Mouse (Mus musculus) thymus, postnatal 10 days (tissue): ENCODE results near the gene A130010J15Rik.

Source experiments
- DNase-seq, 2 experiments: peaks; one replicate each; pipeline ENCODE4 v3.0.0; 2021; ENCODE audit warnings: low spot score in 2 of 2

Gene A130010J15Rik

DNA sequence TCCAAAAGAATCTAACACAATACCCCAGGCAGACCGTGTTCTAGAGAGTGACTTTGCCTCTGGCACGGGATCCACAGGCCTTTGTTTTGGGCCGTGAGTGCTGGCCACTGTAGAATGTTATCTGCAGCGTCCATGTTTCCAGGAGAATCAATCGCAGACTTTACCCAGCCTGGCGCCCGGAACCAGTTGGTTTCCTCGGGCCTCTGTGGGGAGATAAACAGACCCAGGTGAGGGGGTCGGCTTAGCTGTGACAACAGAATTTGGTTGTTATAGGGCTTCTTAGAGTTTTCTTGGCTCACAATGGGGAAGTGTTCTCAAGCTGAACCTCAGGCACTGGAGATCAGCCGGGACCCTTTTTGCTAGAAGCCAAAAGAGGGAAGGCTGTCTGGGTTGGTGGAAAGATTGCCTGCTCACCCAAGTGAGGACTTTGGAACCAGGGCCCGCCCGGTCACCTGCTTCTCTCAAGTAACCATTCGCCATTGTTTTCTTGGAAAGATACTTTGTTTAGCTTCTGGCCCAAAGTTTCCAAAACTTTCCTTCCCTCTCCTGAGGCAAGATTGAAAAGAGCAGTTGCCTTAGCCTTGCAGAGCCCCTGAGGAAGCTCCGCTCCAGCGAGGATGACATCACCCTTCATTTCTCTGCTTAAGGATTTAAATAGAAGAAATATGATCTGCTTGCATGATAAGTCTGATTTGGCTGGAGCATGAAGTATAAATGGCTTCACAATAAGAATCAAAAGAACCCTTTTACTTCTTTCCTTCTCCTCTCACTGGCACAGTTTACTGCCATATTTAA lies 11.3 kb upstream of the A130010J15Rik start:
- DNase-seq: no peak

DNA sequence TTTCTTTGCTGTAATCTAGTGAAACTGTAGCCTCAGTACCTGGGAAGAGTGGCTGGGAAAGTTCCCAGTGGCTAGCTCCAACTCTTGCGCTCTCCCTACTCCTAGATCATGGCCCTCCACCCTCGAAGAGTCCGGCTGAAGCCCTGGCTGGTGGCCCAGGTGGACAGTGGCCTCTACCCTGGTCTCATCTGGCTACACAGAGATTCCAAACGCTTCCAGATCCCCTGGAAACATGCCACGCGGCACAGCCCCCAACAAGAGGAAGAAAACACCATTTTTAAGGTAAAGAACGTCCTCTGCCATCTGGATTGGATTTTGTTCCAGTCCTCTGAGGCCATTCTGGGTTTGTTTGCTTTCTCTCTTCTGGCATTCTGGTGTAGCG lies 10.7 kb upstream of the A130010J15Rik start:
- no peak for DNase-seq

DNA sequence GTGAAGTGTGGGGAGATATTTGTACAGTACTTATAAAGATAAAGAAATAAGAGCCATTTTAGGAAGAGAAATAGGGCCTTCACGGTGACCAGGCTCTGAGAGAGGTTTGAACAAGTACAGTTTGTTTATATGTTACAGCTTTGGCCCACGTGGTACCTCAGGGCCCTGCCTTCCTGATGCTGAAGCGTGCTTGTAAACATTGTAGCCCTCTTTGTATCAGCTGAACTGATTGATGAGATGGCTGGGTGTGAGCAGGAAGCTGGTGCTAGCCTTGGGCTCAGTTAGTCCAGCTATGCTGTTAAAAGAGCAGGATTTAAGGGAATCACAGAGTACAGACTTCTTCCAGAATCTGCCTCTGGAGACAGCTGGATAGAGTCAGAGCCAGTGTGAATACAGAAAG lies 8.7 kb upstream of the A130010J15Rik start:
- no peak for DNase-seq

DNA sequence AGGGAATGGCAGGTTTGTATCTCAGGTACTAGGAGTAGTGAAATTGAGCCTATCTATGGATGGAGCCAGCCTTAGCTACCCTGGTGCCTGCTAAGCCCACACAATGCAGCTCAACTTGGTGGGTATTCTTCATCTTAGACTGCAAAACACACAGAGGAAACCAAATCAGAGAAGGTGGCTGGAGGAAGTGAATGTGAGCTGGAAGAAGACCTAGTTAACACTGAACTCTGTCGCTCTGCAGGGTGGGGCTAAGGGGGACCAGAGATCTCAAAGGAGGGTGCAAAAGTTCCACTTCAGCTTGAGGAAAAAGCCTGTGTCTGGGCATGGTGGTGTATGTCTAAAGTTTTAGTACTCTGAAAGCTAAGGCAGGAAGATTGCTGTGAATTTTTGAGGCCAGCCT lies 8.2 kb upstream of the A130010J15Rik start:
- DNase-seq: peak in 1 of 2 experiments; percentile 54

DNA sequence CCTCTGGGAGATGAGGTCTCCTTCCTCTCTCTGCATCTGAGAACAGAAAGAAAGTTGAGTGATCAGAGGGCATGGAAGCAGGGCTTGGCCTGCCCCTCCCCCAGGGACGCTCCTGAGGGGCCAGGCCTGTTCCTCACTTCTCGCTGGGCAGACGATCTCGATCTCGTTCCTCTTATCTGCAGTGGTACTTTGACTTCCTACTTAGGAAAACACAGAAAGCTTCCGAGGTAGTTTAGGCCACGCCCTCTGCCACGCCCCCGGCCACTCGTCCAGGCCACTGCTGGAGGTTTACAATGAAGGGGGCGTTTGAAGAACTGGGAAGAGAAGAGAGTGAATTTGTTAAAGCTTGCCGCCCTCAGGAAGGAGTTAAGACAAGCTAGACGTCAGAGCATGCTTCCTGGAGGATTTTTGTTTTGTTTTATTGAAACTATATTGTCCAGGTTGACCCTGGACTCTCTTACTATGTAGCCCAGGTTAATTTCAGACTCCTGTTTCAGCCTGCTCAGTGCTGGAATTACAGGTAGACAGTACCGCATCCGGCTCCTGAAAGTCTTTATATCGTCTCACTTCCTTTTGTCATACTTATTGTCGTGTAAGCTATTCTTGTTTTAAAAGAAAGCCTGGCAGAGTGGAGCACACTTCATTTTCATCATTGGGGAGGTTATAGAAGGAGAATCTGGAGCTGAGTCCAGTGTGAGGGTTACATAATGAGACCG lies 7.4 kb upstream of the A130010J15Rik start:
- DNase-seq: peak in 1 of 2 experiments; percentile 52

DNA sequence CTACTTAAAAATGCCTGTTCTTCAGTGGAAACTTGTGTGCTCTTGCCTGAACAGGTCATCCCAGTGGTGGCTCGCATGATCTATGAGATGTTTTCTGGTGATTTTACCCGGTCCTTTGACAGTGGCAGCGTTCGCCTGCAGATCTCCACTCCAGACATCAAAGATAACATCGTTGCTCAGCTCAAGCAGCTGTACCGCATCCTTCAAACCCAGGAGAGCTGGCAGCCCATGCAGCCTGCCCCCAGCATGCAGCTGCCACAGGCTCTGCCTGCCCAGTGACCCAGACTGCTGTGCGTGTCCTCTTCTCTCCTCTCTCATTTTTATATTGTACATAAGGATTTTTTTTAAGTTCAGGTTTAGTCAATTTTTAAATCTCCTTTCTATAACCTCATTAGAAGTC lies 1.4 kb downstream of the A130010J15Rik start:
- DNase-seq: peak; percentile 57 to 70

DNA sequence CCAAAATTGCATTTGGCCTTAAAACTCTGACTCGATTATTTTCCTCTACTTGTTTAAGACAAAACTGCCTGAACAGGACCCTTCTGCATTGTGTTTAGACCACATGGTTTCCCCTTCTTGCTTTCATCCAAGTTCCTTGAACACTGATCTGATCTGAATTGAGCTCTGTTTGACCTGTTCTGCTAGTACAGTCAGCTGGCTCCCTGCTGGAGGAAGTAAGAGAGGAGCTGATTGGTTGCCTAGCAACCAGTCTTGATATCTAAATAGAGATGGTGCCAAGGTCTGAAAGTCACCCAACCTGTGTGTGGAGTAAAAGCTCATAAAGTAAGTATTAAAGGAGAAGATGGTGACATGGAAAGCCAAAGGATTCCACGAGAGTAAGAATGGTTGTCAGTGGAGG lies 2.0 kb downstream of the A130010J15Rik start:
- peak in 1 of 2 experiments; percentile 49 for DNase-seq

DNA sequence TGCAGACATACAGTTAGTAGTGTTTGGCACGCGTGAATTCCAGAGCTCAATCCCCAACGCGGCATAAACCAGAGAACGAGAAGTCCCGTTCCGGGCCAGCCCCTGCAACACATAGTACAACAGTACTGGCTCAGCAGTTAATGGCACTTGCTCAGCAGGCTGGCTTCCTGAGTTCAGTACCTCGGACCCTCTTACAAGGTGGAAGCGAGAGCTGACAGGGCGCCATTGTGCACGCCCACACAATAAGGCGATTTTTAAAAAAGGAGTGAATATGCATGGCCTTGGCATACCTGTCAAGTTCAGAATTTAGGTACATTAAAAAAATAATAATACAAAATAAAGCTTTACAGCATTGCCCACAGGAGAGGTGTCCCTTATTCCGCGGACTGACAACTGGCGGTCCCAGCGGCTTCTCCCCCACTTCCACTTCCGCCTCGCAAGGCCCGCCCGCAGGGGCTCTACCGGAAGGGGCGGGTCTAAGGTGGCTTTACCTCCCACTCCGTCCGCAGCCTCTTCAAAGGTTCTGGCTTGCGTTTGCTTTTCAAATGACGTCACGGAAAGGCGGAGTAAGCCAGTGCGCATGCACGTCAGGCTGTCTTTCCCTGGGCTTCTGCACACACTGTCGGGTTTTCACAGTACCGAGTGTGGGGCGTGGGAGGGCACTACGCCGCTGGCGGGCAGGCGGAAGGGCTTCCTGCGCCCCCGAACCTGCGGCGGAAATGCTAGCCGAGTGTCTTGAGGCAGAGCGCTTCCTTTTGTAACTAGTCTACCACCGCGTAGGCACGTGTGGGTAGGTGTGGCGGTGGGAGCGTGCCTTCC lies 5.4 kb downstream of the A130010J15Rik start:
- DNase-seq: peak; percentile 98

DNA sequence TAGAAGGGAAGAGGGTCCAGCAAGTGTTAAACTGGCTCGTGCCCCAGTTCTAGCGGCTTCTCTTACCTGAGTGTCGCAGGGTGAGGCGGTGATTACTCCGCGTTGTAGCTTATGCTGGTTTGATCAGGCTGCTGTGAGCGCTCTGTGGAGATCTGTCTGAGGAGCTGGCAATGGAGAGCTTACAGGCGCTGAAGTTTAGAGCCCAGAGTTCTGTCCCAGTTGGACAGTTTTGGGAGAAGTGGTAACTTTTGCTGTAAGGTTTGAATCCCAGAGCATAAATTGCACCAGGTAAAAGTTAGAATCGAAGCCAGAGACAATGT lies 5.9 kb downstream of the A130010J15Rik start:
- no peak for DNase-seq

DNA sequence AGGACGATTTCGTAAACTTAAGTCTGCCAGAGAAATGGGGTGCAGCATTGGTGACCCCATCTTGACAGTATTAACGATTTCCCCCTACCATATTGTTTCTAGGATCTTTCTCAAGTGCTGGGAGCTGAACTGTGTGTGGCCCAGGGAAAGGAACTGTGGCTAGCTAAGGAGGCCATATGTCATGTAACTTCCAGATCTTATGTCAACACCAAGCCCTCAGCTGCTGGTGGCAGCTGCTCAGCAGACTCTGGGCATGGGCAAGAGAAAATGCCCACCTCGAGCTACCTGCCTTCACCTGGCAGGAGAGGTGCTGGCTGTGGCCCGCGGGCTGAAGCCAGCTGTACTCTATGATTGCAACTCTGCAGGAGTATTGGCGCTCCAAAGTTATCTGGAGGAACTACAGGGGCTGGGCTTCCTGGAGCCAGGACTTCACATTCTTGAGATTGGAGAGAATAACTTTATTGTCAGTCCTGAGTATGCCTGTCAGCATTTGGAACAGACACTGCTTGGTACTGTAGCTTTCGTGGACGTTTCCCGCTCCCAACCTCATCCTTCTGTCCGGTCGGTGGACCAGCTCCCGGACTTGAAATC lies 6.4 kb downstream of the A130010J15Rik start:
- DNase-seq: no peak

DNA sequence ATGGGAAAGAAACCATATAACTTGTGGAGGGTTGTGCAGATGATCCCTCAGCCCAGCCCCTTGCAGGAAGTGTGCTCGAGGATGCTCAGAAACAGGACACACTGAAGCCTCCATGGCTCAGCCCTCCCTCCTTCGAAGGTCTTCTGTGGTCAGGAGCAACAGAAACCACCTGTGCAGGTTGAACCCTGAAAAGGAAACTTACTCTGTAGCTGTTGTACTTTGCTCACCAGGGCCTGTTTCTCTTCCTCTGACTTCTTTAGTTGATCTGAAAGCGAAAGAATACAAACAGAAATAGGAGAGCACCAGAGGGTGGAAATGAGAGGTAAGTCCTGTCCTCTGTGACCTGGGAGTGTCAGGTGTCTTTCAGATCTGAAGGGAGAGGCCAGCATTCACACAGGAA lies 13.3 kb downstream of the A130010J15Rik start:
- no peak for DNase-seq

DNA sequence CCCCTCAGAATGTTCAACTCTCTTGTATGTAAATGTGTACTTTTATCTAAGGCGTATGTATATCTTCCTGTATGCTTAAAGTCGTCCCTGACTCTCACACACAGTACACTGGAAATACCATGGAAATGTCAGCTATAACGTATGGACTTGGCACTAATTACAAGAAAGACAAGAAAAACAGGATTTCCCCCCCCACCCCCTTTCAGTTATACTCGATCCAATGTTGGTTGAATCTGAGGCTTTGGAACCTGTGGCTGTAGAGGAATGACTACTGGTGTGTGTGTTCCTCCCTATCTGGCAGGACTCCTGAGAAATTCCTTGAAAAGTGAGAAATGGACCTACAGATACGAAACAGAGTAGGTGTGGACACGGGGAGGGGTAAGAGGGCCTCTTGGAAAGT lies 20.4 kb downstream of the A130010J15Rik start:
- DNase-seq: no peak

DNA sequence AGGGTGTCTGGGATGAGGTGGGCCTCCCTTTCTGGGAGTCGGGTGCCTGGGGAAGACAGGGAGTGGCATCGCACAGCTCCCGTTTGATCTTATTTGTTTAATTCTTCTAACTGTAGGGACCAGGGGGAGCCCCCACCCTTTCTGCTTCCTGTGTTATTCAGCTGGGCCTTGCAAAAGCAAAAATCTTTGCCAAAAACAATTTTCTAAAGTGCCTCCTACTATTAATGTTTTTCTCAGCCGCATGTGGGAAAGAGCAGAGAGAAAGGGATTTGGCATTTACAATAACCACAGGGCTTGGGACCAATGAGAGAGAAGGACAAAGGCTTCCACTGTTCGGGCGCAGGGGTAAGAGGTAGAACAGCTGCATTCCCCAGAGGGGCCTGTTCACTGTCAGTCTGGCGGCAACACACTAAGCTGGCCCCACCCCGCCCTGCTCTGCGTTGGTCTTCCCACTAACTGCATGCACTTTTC lies 21.3 kb downstream of the A130010J15Rik start:
- peak; percentile 50 to 55 for DNase-seq

DNA sequence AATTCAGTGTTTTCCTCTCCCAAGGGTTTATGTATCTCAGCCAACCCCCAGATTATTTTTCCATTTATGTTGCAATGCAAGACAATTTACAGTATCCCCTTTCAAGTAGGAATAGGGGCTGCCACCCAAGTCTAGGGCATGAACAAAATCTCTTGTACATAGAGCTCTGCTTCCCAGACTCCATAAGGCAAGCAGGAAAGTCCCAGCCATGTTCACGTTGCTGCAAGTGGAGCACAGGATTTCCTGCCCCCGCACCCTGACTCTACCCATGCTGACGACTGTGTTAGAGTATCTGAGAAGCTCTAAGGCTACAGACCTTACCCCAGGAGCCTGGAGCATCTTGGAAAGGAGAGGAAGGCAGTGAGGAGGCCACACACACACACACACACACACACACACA lies 21.9 kb downstream of the A130010J15Rik start:
- no peak for DNase-seq

DNA sequence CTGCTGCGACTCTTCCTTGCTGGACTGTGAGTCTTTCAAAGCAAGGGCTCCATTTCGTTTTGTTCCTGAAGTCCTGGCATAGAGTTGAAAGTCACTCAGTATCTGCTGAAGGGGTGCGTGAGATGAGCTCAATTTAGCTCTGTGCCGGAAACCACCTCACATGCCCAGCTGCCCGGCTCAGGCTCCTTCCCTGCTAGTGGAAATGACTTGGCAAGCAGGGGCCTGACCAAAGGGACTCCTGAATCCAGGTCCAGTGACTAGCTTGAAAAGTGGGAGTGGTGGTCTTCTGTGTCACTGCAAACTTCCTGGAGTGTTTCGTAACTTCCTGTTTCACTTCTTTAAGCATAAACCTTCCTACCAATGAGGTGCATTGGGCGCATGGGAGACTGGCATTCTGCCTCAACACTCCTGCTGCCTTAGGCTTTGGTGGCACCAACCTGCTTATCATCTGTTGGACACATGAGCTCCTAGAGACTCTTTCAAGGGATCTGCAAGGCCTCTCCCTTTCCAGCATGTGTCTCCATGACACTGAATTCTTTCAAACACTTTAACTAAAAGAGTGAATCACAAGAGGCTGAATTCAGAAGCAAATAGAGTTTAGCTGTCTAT lies 23.9 kb downstream of the A130010J15Rik start:
- no peak for DNase-seq

DNA sequence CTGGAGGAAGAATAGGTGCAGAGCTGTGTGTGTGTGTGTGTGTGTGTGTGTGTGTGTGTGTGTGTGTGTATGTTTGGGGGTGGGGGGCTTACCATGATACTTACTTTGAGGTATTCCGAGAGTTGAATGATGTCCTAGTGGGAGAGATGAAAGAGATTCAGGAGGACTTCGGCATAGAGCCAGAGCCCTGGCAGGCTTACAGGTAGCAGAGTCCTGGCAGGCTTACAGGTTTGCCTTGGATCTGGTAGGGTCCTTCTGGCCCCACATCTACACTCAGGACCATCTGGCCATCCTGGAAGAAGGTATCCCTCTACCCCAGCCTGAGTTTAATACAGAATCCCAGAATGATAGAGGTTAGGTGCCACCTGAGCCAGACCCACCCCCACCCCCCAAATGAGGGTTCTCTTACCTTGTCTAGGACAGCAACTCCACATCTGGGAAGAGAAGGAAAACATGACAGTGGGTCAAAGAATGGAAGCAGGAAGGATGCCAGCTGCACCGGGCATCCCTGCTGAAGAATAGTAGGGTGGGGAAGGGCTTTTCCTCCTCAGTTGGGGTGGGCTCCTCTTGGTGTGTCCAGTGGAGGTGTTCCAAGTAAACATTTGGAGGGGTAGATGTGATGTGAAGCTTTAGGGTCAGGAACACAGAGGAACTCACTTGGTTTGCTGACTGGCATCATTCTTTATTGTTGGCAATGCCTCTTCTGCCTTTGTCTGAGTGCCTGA lies 26.7 kb downstream of the A130010J15Rik start:
- DNase-seq: no peak

DNA sequence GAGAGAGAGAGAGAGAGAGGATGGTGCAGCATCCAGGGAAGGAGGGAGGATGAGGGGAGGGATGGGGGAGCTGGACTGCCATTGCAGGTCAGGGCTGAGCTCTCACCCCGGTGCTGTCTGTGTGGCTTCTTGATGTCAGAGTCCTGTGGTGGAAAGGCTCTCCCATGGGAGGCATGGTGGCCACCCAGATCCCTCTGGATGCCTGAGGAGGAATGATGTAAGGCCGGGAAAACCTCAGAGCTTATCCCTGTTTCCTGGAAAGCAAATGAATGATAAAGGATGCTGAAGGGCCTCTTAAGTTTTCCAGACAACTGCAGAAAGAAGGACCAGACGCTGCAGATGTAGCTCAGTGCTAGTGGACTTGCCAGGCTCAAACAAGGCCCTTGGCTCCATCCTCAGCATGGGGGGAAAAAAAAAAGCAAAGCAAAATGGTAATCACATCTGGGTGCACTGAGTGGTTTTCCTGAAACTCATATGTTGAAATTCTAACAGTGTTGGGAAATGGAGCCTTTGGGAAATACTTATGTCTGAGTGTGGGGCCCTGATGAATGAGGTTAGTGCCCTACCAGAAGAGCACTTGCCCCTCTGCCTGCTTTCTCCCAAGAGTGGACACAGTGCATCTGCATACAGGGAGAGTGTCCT lies 27.4 kb downstream of the A130010J15Rik start:
- DNase-seq: no peak

DNA sequence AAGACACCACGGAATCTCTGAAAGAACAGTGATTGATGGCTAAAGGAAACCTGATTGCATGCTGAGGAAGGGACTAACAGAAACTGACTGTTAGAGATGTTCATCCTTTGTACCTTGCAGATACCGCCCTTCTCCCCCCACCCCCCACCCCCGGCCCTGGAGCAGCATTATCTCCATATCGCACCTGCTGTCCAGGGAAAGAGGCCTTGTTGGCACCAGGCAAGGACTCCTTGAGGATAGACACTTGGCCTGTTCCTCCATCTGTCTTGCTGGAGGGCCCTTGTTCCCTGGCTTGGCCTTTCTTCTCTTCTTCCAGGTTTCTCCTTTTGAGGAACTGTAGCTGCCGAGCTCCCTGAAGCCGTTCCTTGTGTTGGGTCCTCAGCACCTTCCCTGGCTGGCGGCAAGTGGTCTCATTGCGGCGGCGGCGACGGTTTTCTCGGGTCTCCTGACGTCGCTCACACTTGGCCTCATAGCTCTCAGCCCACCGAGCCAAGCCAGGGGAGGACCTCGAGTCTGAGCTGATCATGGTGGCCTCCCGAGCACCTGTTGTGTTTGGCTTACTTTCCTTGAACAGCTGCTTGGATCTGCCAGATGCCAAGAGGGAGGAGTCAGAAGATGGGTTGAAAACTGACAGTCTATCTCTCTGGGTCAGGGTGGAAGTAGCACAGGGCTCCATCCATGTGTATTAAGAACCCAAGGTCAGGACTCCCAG lies 29.8 kb downstream of the A130010J15Rik start:
- no peak for DNase-seq

DNA sequence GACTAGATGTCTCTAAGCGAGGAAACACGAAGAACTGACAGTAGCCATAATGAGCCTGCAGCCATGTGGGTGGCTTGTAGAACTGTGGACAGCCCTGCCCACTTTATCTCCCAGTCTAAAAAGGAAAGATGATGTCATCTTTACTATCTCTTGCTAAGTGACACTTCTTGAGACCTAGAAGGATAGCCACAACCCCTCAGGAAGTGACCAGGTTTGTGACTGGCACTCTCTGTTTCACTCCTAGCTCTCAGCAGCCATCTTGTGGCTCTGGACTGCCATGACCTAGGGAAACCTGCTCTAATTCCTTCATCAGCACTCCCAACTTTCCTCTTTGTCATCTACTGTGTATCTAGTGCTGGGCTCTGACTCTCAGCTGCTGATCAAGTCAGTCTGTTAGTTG lies 30.5 kb downstream of the A130010J15Rik start:
- no peak for DNase-seq
